Mouse (Mus musculus) testis, adult 2 months (tissue): ENCODE data around the gene Aoah. TPM values are rescaled to one million over a fixed set of nuclear protein-coding genes. Genes with fewer than 3 reads are reported as not detected.

Experiments used
- H3K27ac ChIP-seq: fragments of 200-500 bp; 2 replicates; pipeline ENCODE4 v1.5.1; 2012; ENCODE audit warnings: low read depth, low read length; ENCODE audit not compliant: control insufficient read depth, insufficient read depth
- H3K27me3 ChIP-seq: fragments of 200-500 bp; 2 replicates; pipeline ENCODE4 v1.6.1; 2012; ENCODE audit warnings: mild to moderate bottlenecking, low read length, moderate library complexity; ENCODE audit not compliant: control insufficient read depth, insufficient read depth
- H3K36me3 ChIP-seq: fragments of 200-500 bp; 2 replicates; pipeline ENCODE4 v1.6.1; 2012; ENCODE audit warnings: mild to moderate bottlenecking, low read length; ENCODE audit not compliant: control insufficient read depth, insufficient read depth
- H3K4me1 ChIP-seq: fragments of 200-500 bp; 2 replicates; pipeline ENCODE4 v1.6.1; 2012; ENCODE audit warnings: low read length; ENCODE audit not compliant: control insufficient read depth, insufficient read depth
- H3K4me3 ChIP-seq: fragments of 200-500 bp; 2 replicates; pipeline ENCODE4 v1.5.1; 2012; ENCODE audit warnings: low read depth, mild to moderate bottlenecking, low read length, moderate library complexity, mixed read lengths; ENCODE audit not compliant: control insufficient read depth
- CTCF ChIP-seq: fragments of 200-500 bp; IDR thresholded peaks from 2 replicates; pipeline ENCODE4 v1.5.1; 2012; ENCODE audit warnings: low read depth, mild to moderate bottlenecking, inconsistent platforms, low read length, moderate library complexity; ENCODE audit not compliant: control insufficient read depth, insufficient read depth, insufficient replicate concordance
- POLR2A ChIP-seq: fragments of 200-500 bp; IDR thresholded peaks from 2 replicates; pipeline ENCODE4 v1.6.1; 2012; ENCODE audit warnings: low read depth, mild to moderate bottlenecking, inconsistent platforms, low read length, moderate library complexity; ENCODE audit not compliant: control insufficient read depth
- polyA plus RNA-seq: library from polyadenylated mRNA; depleted of rRNA; stranded (reverse); fragments of >200 nt; gene quantifications from 2 replicates; pipeline ENCODE4 v1.2.3, GENCODE M21; 2012

Aoah gene
- polyA plus RNA-seq, 1 experiment = 0.59 TPM

DNA sequence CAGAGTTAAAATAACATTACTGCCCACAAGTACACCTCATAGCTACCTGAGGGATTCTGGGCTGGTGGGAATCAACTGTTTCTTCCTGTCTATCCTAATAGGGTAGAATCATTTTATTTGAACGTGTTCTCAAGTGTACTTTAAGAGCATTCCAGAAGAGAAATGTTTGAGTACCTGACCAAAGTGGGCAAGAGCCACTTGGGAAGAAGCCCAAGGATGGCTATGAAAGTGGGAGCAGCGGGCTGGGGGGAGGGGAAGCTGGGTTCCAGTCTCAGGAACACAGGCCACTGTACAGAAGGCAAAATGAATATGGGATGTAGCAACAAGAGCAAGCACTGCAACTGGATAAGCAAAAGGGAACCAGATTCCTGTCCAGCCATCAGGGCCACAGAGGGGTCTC is 111.3 kb downstream of the Aoah start:
- H3K27ac ChIP-seq = no peak overlapping the region
- H3K27me3 ChIP-seq = no peaks in the 10 kb centered on the region
- TF ChIP-seq POLR2A = no peak
- no peak for TF ChIP-seq CTCF
- H3K4me1 ChIP-seq = no peaks in the 10 kb centered on the region
- H3K4me3 ChIP-seq = no peak overlapping the region
- no peaks in the 10 kb centered on the region for H3K36me3 ChIP-seq

DNA sequence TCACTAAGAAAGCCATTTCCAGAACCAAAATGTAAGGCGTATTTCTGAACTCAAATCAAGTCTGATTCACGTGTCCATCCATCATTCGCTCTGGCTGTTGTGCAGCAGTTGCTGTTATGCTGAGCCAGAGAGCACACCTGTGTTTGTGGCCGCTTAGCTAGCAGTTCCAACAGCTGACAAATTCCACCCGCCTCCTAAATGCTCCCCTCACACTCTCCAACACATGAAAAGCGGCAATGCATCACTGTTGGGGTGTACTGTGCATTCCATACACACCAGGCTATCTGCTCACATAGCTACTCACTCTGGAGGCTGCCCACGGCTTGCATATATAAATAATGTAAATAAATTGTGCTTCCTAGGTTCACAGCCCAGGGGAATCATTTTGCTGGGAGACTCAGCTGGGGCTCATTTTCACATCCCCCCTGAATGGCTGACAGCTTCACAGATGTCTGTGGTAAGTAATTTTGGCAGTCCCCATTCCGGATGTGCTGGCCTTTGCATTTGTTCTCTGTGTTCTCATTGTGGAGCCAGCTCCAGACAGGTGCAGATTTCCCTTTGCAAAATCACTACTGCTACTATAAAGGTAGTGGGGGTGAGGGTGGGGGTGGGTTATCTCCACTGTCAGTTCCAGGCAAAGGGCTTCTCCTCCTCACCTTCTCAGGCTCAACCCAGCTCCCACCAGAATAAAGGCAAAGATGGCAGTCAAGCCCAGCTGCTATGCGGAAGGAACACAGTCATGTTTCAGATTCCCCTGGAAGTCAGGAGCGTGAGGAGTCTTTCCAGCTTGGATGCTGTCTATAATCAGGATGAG is 123.0 kb downstream of the Aoah start:
- no peak for TF ChIP-seq CTCF
- no peak for TF ChIP-seq POLR2A
- no peaks in the 10 kb centered on the region for H3K4me1 ChIP-seq

DNA sequence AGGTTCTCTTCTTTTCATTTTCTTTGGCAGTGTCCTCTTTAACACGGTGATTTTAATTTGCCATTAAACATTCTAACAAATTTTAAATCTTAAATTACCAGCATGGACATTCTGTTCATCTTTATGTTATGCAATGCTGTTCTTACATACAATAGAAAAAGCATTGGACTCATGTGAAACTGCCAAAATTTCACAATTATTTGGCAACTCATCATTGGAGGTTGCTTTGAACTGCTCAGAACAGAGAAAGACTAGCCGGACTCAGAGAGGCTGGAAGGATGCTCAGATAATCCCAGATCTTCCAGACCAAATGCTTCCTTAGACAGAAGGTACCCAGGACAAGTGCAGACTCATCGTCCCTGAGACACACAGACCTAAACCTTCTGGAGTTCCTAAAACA is 126.5 kb downstream of the Aoah start:
- no peak for TF ChIP-seq CTCF
- no peak for TF ChIP-seq POLR2A
- no peaks in the 10 kb centered on the region for H3K36me3 ChIP-seq
- no peak overlapping the region for H3K27ac ChIP-seq
- H3K4me3 ChIP-seq = no peak overlapping the region
- H3K4me1 ChIP-seq = no peaks in the 10 kb centered on the region
- H3K27me3 ChIP-seq = no peaks in the 10 kb centered on the region

More for the DNA sequence above, 123.0 kb downstream of the Aoah start:
- Histone ChIP-seq H3K27ac (no peak overlapping the region), H3K27me3 (no peaks in the 10 kb centered on the region), H3K4me3 (no peak overlapping the region), H3K36me3 (no peaks in the 10 kb centered on the region)

DNA sequence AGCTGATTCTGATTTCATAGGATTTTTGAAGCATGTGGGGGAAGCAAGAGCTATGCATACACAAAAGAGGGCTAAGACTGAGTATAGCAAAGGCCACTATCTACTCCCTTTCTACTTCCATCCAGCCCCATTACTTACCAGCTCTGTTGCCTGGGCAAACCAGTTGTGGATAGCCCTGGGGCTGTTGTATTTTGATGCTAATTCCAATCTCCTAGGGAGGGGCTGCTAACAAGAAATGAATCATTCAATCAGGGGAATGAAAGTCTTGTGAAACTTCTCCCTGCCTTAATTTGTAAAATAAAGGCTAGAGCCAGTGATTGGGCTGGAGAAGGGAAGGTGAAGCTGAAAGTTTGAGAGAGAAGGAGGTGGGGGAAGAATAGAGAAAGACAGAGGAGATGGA is 142.1 kb downstream of the Aoah start:
- Histone ChIP-seq H3K4me3 (no peak overlapping the region), H3K4me1 (no peaks in the 10 kb centered on the region), H3K36me3 (no peaks in the 10 kb centered on the region), H3K27me3 (no peaks in the 10 kb centered on the region), H3K27ac (no peak overlapping the region)
- TF ChIP-seq CTCF = no peak
- TF ChIP-seq POLR2A = no peak

DNA sequence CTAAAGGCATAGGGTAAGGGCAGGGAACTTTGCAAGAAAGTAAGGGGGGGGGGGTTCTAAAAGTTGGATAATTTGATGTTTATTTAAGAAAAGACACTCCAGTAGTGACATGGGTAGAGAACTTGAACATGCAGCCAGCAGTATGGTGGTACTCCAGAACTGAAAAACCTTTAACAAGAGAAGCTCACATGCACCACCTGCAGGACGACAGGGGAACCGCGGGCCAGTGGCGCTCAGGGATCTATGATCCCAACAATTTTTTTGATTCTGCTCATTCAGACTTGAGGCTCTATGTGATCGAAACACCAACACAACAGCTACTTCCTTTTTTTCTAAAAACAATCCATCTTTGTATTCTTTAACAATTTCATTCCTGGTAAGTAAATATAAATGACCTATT is 143.5 kb downstream of the Aoah start:
- Histone ChIP-seq H3K36me3 (no peaks in the 10 kb centered on the region), H3K4me3 (no peak overlapping the region), H3K27ac (no peak overlapping the region), H3K4me1 (no peaks in the 10 kb centered on the region), H3K27me3 (no peaks in the 10 kb centered on the region)
- TF ChIP-seq CTCF (peak; percentile 63; the same call in 1 of the 2 replicates), POLR2A (no peak)

DNA sequence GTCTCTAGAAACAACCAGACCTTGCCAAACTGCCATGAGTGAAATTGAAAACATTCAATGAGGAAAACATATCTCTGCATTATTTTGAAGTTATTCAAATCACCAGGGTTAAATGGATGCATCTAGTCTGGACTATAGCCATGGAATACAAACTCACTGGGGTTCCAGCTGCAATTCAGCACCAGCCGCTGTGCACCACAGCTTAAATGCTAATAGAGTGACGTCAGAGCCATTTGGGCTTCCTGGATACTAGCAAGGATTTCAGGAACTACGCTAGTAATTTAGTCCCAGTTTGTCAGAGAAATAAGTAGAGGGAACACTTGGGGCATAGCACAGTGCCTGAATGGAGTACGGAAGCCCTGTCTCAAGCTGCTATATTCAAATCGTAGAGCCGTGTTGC is 145.2 kb downstream of the Aoah start:
- H3K27ac ChIP-seq = no peak overlapping the region
- no peak overlapping the region for H3K4me3 ChIP-seq
- H3K36me3 ChIP-seq = no peaks in the 10 kb centered on the region
- TF ChIP-seq CTCF = no peak
- TF ChIP-seq POLR2A = no peak
- H3K27me3 ChIP-seq = no peaks in the 10 kb centered on the region
- H3K4me1 ChIP-seq = no peaks in the 10 kb centered on the region

DNA sequence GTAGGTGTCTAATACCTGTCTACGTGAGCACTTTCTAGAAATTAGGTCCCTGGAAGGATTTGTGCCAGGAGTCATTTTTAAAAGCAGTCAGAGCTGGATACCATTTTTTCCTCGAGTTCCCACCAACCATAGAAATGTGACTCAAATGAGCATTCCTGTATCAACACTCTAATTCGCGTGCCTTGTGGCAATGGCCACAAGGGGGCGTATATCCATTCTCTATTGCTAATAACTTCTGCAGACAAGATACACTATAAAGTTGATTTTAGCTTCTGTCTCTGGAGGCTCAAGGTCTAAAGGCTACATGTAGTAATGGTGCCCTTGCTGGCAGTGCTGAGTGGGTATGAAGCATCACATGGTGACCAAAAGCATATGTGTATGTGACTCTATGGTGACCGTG is 146.5 kb downstream of the Aoah start:
- Histone ChIP-seq H3K4me1 (no peaks in the 10 kb centered on the region), H3K36me3 (no peaks in the 10 kb centered on the region), H3K27me3 (no peaks in the 10 kb centered on the region), H3K27ac (no peak overlapping the region), H3K4me3 (no peak overlapping the region)
- TF ChIP-seq POLR2A = no peak
- TF ChIP-seq CTCF = no peak

DNA sequence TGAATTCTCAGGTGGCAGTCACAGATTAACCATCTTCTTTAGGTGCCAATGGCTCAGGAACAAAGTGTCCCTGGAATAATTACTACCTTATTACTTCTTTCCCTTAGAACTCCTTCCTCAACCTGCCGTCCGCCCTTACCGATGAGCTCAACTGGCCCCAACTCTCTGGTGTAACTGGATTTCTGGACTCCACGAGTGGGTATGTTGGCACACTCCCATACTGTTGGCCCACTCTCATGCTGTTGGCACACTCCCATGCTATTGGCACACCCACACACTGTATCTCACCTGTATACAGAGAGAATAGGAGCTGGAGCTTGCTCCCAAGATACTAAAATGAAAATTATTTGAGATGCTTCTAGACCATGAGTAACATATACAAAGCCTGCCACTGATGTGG is 147.8 kb downstream of the Aoah start:
- Histone ChIP-seq H3K27ac (no peak overlapping the region), H3K36me3 (no peaks in the 10 kb centered on the region), H3K27me3 (no peaks in the 10 kb centered on the region), H3K4me1 (no peaks in the 10 kb centered on the region), H3K4me3 (no peak overlapping the region)
- TF ChIP-seq CTCF (no peak), POLR2A (no peak)
